Mouse (Mus musculus): Measurements from ENCODE around the gene Crygc. TPM values are rescaled to one million over a fixed set of nuclear protein-coding genes. Genes with fewer than 3 reads are reported as not detected.
"Not testable (repeated sequence)": the region's sequence is repeated elsewhere in the genome, so short reads cannot be mapped to it uniquely, and the experiment has no call there.

Crygc gene
- polyA plus RNA-seq, 1 experiment = not detected

GRCm38 (mm10) chr1:65063352-65063751, 10.1 kb downstream of the Crygc start, which contains the start of gene Crygd:
Gene Crygd, minus strand, starts transcription at chr1:65063452.
- 89% methylated on average over 8 of the region's 8 CpGs for WGBS

GRCm38 (mm10) chr1:65052140-65052539, 21.3 kb downstream of the Crygc start:
- 58% methylated on average over 2 of the region's 2 CpGs for WGBS
- TF ChIP-seq POLR2A (IDR thresholded peaks at IDR 0.05; ENCODE audit: low read depth, low read length) (no peak), CTCF (IDR thresholded peaks at IDR 0.05; ENCODE audit: extremely low read depth, insufficient read depth, insufficient read length, insufficient replicate concordance) (no peak)
- H3K4me1 ChIP-seq (ENCODE audit: control insufficient read depth, insufficient read depth, insufficient read length) = no peaks in the 10 kb centered on the region

More at GRCm38 (mm10) chr1:65063352-65063751, 10.1 kb downstream of the Crygc start, which contains the start of gene Crygd:
- H3K4me3 ChIP-seq (ENCODE audit: extremely low read depth, insufficient read depth, insufficient read length) = no peak within 1 kb of the TSS
- H3K36me3 ChIP-seq (ENCODE audit: control insufficient read depth, insufficient read depth, low read length) = no peaks in the 10 kb centered on the region
- H3K4me1 ChIP-seq (ENCODE audit: control insufficient read depth, insufficient read depth, insufficient read length) = no peaks in the 10 kb centered on the region
- H3K27ac ChIP-seq (ENCODE audit: insufficient read depth, low read length) = no peak within 1 kb of the TSS
- no peak for TF ChIP-seq POLR2A (IDR thresholded peaks at IDR 0.05; ENCODE audit: low read depth, low read length)
- TF ChIP-seq CTCF (IDR thresholded peaks at IDR 0.05; ENCODE audit: extremely low read depth, insufficient read depth, insufficient read length, insufficient replicate concordance) = no peak
- no peak for DNase-seq (ENCODE audit: low read depth in 1 of 2, low spot score in 2 of 2)
- H3K27me3 ChIP-seq (ENCODE audit: control insufficient read depth, insufficient read depth, low read length) = no peaks in the 10 kb centered on the region

GRCm38 (mm10) chr1:65051696-65052095, 21.8 kb downstream of the Crygc start:
- TF ChIP-seq CTCF (IDR thresholded peaks at IDR 0.05; ENCODE audit: extremely low read depth, insufficient read depth, insufficient read length, insufficient replicate concordance) = no peak
- TF ChIP-seq POLR2A (IDR thresholded peaks at IDR 0.05; ENCODE audit: low read depth, low read length) = no peak
- Histone ChIP-seq H3K27ac (ENCODE audit: insufficient read depth, low read length) (no peak overlapping the region), H3K4me1 (ENCODE audit: control insufficient read depth, insufficient read depth, insufficient read length) (no peaks in the 10 kb centered on the region), H3K36me3 (ENCODE audit: control insufficient read depth, insufficient read depth, low read length) (no peaks in the 10 kb centered on the region), H3K27me3 (ENCODE audit: control insufficient read depth, insufficient read depth, low read length) (no peaks in the 10 kb centered on the region), H3K4me3 (ENCODE audit: extremely low read depth, insufficient read depth, insufficient read length) (no peak overlapping the region)
- WGBS = 85% methylated on average over 7 of the region's 7 CpGs
- no peak for DNase-seq (ENCODE audit: low read depth in 1 of 2, low spot score in 2 of 2)

More at GRCm38 (mm10) chr1:65052140-65052539, 21.3 kb downstream of the Crygc start:
- Histone ChIP-seq H3K4me3 (ENCODE audit: extremely low read depth, insufficient read depth, insufficient read length) (no peak overlapping the region), H3K27ac (ENCODE audit: insufficient read depth, low read length) (no peak overlapping the region), H3K36me3 (ENCODE audit: control insufficient read depth, insufficient read depth, low read length) (no peaks in the 10 kb centered on the region), H3K27me3 (ENCODE audit: control insufficient read depth, insufficient read depth, low read length) (no peaks in the 10 kb centered on the region)
- DNase-seq (ENCODE audit: low read depth in 1 of 2, low spot score in 2 of 2) = no peak

- not testable (repeated sequence) for H3K27me3 ChIP-seq (ENCODE audit: control insufficient read depth, insufficient read depth, low read length); H3K27ac ChIP-seq (ENCODE audit: insufficient read depth, low read length); DNase-seq (ENCODE audit: low read depth in 1 of 2, low spot score in 2 of 2); H3K4me1 ChIP-seq (ENCODE audit: control insufficient read depth, insufficient read depth, insufficient read length); H3K4me3 ChIP-seq (ENCODE audit: extremely low read depth, insufficient read depth, insufficient read length); H3K36me3 ChIP-seq (ENCODE audit: control insufficient read depth, insufficient read depth, low read length)
- 88% methylated on average over 11 of the region's 12 CpGs for WGBS
These were observed 22.5 kb downstream of the Crygc start, which contains the start of gene Cryge for GRCm38 (mm10) chr1:65050952-65051351. Gene Cryge, minus strand, starts transcription at chr1:65051149.

GRCm38 (mm10) chr1:65048781-65049180, 24.7 kb downstream of the Crygc start:
- H3K4me1 ChIP-seq (ENCODE audit: control insufficient read depth, insufficient read depth, insufficient read length) = no peaks in the 10 kb centered on the region
- H3K4me3 ChIP-seq (ENCODE audit: extremely low read depth, insufficient read depth, insufficient read length) = no peak overlapping the region
- H3K27ac ChIP-seq (ENCODE audit: insufficient read depth, low read length) = no peak overlapping the region
- no peaks in the 10 kb centered on the region for H3K36me3 ChIP-seq (ENCODE audit: control insufficient read depth, insufficient read depth, low read length)
- WGBS = 73% methylated on average over 12 of the region's 12 CpGs
- H3K27me3 ChIP-seq (ENCODE audit: control insufficient read depth, insufficient read depth, low read length) = no peaks in the 10 kb centered on the region
- TF ChIP-seq CTCF (IDR thresholded peaks at IDR 0.05; ENCODE audit: extremely low read depth, insufficient read depth, insufficient read length, insufficient replicate concordance) = no peak
- TF ChIP-seq POLR2A (IDR thresholded peaks at IDR 0.05; ENCODE audit: low read depth, low read length) = no peak
- no peak for DNase-seq (ENCODE audit: low read depth in 1 of 2, low spot score in 2 of 2)

- no peak overlapping the region for H3K27ac ChIP-seq (ENCODE audit: insufficient read depth, low read length)
- no peak for DNase-seq (ENCODE audit: low read depth in 1 of 2, low spot score in 2 of 2)
- no peaks in the 10 kb centered on the region for H3K4me1 ChIP-seq (ENCODE audit: control insufficient read depth, insufficient read depth, insufficient read length)
- 35% methylated on average over 8 of the region's 8 CpGs for WGBS
- H3K27me3 ChIP-seq (ENCODE audit: control insufficient read depth, insufficient read depth, low read length) = no peaks in the 10 kb centered on the region
- no peak for TF ChIP-seq POLR2A (IDR thresholded peaks at IDR 0.05; ENCODE audit: low read depth, low read length)
- TF ChIP-seq CTCF (IDR thresholded peaks at IDR 0.05; ENCODE audit: extremely low read depth, insufficient read depth, insufficient read length, insufficient replicate concordance) = no peak
- no peak overlapping the region for H3K4me3 ChIP-seq (ENCODE audit: extremely low read depth, insufficient read depth, insufficient read length)
- H3K36me3 ChIP-seq (ENCODE audit: control insufficient read depth, insufficient read depth, low read length) = no peaks in the 10 kb centered on the region
These were observed 26.9 kb downstream of the Crygc start for GRCm38 (mm10) chr1:65046401-65047109.

GRCm38 (mm10) chr1:65043433-65043832, 30.1 kb downstream of the Crygc start:
- Histone ChIP-seq H3K27me3 (ENCODE audit: control insufficient read depth, insufficient read depth, low read length) (no peaks in the 10 kb centered on the region), H3K27ac (ENCODE audit: insufficient read depth, low read length) (no peak overlapping the region), H3K4me3 (ENCODE audit: extremely low read depth, insufficient read depth, insufficient read length) (no peak overlapping the region), H3K36me3 (ENCODE audit: control insufficient read depth, insufficient read depth, low read length) (no peaks in the 10 kb centered on the region), H3K4me1 (ENCODE audit: control insufficient read depth, insufficient read depth, insufficient read length) (no peaks in the 10 kb centered on the region)
- WGBS = 85% methylated on average over 2 of the region's 2 CpGs
- DNase-seq (ENCODE audit: low read depth in 1 of 2, low spot score in 2 of 2) = no peak
- no peak for TF ChIP-seq CTCF (IDR thresholded peaks at IDR 0.05; ENCODE audit: extremely low read depth, insufficient read depth, insufficient read length, insufficient replicate concordance)
- no peak for TF ChIP-seq POLR2A (IDR thresholded peaks at IDR 0.05; ENCODE audit: low read depth, low read length)

Data from spleen, adult 2 months (tissue).